Mouse (Mus musculus) kidney, postnatal 4 days (tissue): ENCODE measurements at regions not wholly inside any gene's neighbourhood (a gene's known extent, or its start where the extent isn't known, plus 50 kb on each side); places are given as distances from the start of the nearest gene placed in this dataset.

Source experiments
- DNase-seq, 2 experiments: peaks; one replicate each; pipeline ENCODE4 v3.0.0; 2021; ENCODE audit warnings: mixed read lengths in 2 of 2

- DNase-seq, result peak; percentile 24 to 26
Observed at GRCm38 (mm10) chr4:99348674-99349073, 53.0 kb downstream of the Gm12689 start.

- no peak for DNase-seq
Observed at GRCm38 (mm10) chr4:99353122-99353774, 57.5 kb downstream of the Gm12689 start.

GRCm38 (mm10) chr4:99354241-99354640 is 58.5 kb downstream of the Gm12689 start:
- DNase-seq, result no peak

- DNase-seq, result no peak
Observed at GRCm38 (mm10) chr4:99354835-99355234, 59.1 kb downstream of the Gm12689 start.

- no peak for DNase-seq
Observed at GRCm38 (mm10) chr4:99368036-99368435, 72.3 kb downstream of the Gm12689 start.

- DNase-seq, result no peak
Observed at GRCm38 (mm10) chr4:99371162-99371561, 75.5 kb downstream of the Gm12689 start.

- DNase-seq, result peak in 1 of 2 experiments; percentile 23
Observed at GRCm38 (mm10) chr4:99376171-99376570, 80.5 kb downstream of the Gm12689 start.

GRCm38 (mm10) chr4:99376911-99377310 is 81.2 kb downstream of the Gm12689 start:
- no peak for DNase-seq

- DNase-seq, result no peak
Observed at GRCm38 (mm10) chr4:99379983-99380382, 84.3 kb downstream of the Gm12689 start.

GRCm38 (mm10) chr4:99385381-99385780 is 89.7 kb downstream of the Gm12689 start:
- no peak for DNase-seq

GRCm38 (mm10) chr4:99389428-99389827 is 93.7 kb downstream of the Gm12689 start:
- no peak for DNase-seq

GRCm38 (mm10) chr4:99392986-99393385 is 97.3 kb downstream of the Gm12689 start:
- no peak for DNase-seq

- DNase-seq, result no peak
Observed at GRCm38 (mm10) chr4:99394244-99394643, 98.5 kb downstream of the Gm12689 start.

GRCm38 (mm10) chr4:99407466-99407865 is 111.8 kb downstream of the Gm12689 start:
- no peak for DNase-seq

GRCm38 (mm10) chr4:99423449-99423848 is 127.7 kb downstream of the Gm12689 start:
- peak in 1 of 2 experiments; percentile 4 for DNase-seq

GRCm38 (mm10) chr4:99445077-99445754 is 149.5 kb downstream of the Gm12689 start:
- DNase-seq, result peak; percentile 15 to 38

- DNase-seq, result no peak
Observed at GRCm38 (mm10) chr4:99445755-99446128, 150.0 kb downstream of the Gm12689 start.

- DNase-seq, result no peak
Observed at GRCm38 (mm10) chr4:99458984-99459383, 163.3 kb downstream of the Gm12689 start.

GRCm38 (mm10) chr4:99459436-99459835 is 163.7 kb downstream of the Gm12689 start:
- peak; percentile 48 to 68 for DNase-seq

GRCm38 (mm10) chr4:99465493-99465892 is 169.8 kb downstream of the Gm12689 start:
- no peak for DNase-seq

GRCm38 (mm10) chr4:99475701-99476218 is 180.1 kb downstream of the Gm12689 start:
- no peak for DNase-seq

GRCm38 (mm10) chr4:99484271-99484670 is 171.8 kb upstream of the Foxd3 start:
- peak in 1 of 2 experiments; percentile 5 for DNase-seq

- DNase-seq, result no peak
Observed at GRCm38 (mm10) chr4:99491536-99492514, 164.3 kb upstream of the Foxd3 start.
